Mouse (Mus musculus) forebrain, embryonic 16.5 days (tissue): ENCODE measurements at regions not wholly inside any gene's neighbourhood (a gene's known extent, or its start where the extent isn't known, plus 50 kb on each side); places are given as distances from the start of the nearest gene placed in this dataset.
"Not testable (repeated sequence)": the region's sequence is repeated elsewhere in the genome, so short reads cannot be mapped to it uniquely, and the experiment has no call there.

Experiments
- ATAC-seq: fragments of 200-750 bp; cut with Nextera tagmentation; 2 replicates; pipeline ENCODE4 v1.8.0; 2017; ENCODE audit warnings: mild to moderate bottlenecking, moderate library complexity
- H3K27ac ChIP-seq: fragments of 300-500 bp; sonication (generic); 2 replicates; pipeline ENCODE4 v1.5.1; 2014; ENCODE audit warnings: low read length, control low read depth
- H3K27me3 ChIP-seq: fragments of 300-500 bp; sonication (generic); replicated peaks from 2 replicates; pipeline ENCODE4 v1.6.1; 2014; ENCODE audit warnings: low read length; ENCODE audit not compliant: control insufficient read depth, insufficient read depth
- H3K36me3 ChIP-seq: fragments of 300-500 bp; sonication (generic); 2 replicates; pipeline ENCODE4 v1.6.1; 2014; ENCODE audit not compliant: control insufficient read depth, insufficient read depth
- H3K4me1 ChIP-seq: fragments of 300-500 bp; sonication (generic); replicated peaks from 2 replicates; pipeline ENCODE4 v1.6.1; 2014; ENCODE audit warnings: low read length; ENCODE audit not compliant: control insufficient read depth, insufficient read depth
- H3K4me2 ChIP-seq: fragments of 300-500 bp; sonication (generic); 2 replicates; pipeline ENCODE4 v1.6.1; 2014; ENCODE audit warnings: mild to moderate bottlenecking, low read length, control low read depth
- H3K4me3 ChIP-seq: fragments of 300-500 bp; sonication (generic); replicated peaks from 2 replicates; pipeline ENCODE4 v1.5.1; 2014; ENCODE audit warnings: mild to moderate bottlenecking, low read length, control low read depth
- H3K9ac ChIP-seq: fragments of 300-500 bp; sonication (generic); replicated peaks from 2 replicates; pipeline ENCODE4 v1.6.1; 2014; ENCODE audit warnings: low read depth, low read length, control low read depth
- H3K9me3 ChIP-seq: fragments of 300-500 bp; sonication (generic); 2 replicates; pipeline ENCODE4 v1.6.1; 2016; ENCODE audit warnings: low read length; ENCODE audit not compliant: control insufficient read depth
- WGBS: fragments of 180-500 bp; shearing (Covaris S2); extraction: QIAGEN DNeasy Blood & Tissue Kit; methylation state at CpG from one replicate; pipeline ENCODE4 v1.1.7; 2014; 5-methylcytosine and 5-hydroxymethylcytosine counted together

GRCm38 (mm10) chr2:96063571-96063970 is 254.4 kb upstream of the Lrrc4c start:
- 34% methylated on average over 3 of the region's 3 CpGs for WGBS
- H3K4me2 ChIP-seq: no peak overlapping the region

GRCm38 (mm10) chr2:96108451-96108850 is 209.5 kb upstream of the Lrrc4c start:
- not testable (repeated sequence) for ATAC-seq, H3K4me1 ChIP-seq, H3K9ac ChIP-seq, H3K4me2 ChIP-seq, H3K4me3 ChIP-seq, H3K27ac ChIP-seq, H3K27me3 ChIP-seq, H3K9me3 ChIP-seq, H3K36me3 ChIP-seq
- WGBS: 86% methylated on average over 2 of the region's 2 CpGs

More at GRCm38 (mm10) chr2:96063571-96063970, 254.4 kb upstream of the Lrrc4c start:
- H3K36me3 ChIP-seq: no peaks in the 10 kb centered on the region
- no peaks in the 10 kb centered on the region for H3K9me3 ChIP-seq
- no peaks in the 10 kb centered on the region for H3K4me1 ChIP-seq
- ATAC-seq: no peak
- H3K9ac ChIP-seq: no peak overlapping the region
- H3K27me3 ChIP-seq: no peaks in the 10 kb centered on the region
- no peak overlapping the region for H3K27ac ChIP-seq
- no peak overlapping the region for H3K4me3 ChIP-seq

GRCm38 (mm10) chr2:96120081-96120480 is 197.9 kb upstream of the Lrrc4c start:
- Histone ChIP-seq H3K36me3 (no peaks in the 10 kb centered on the region), H3K4me2 (no peak overlapping the region), H3K9me3 (no peaks in the 10 kb centered on the region), H3K27ac (no peak overlapping the region), H3K4me3 (no peak overlapping the region), H3K9ac (no peak overlapping the region), H3K27me3 (no peaks in the 10 kb centered on the region), H3K4me1 (no peaks in the 10 kb centered on the region)
- no peak for ATAC-seq
- WGBS: 74% methylated on average over 5 of the region's 5 CpGs

- ATAC-seq: no peak
- H3K4me1 ChIP-seq: no peaks in the 10 kb centered on the region
- no peak overlapping the region for H3K9ac ChIP-seq
Measured at GRCm38 (mm10) chr2:96138570-96138969, 179.4 kb upstream of the Lrrc4c start.

GRCm38 (mm10) chr2:96155295-96155694 is 162.7 kb upstream of the Lrrc4c start:
- no peaks in the 10 kb centered on the region for H3K27me3 ChIP-seq
- no peak overlapping the region for H3K4me2 ChIP-seq
- no peak overlapping the region for H3K9ac ChIP-seq
- no peaks in the 10 kb centered on the region for H3K4me1 ChIP-seq
- H3K36me3 ChIP-seq: no peaks in the 10 kb centered on the region
- no peak overlapping the region for H3K4me3 ChIP-seq
- no peak overlapping the region for H3K27ac ChIP-seq
- ATAC-seq: no peak
- 80% methylated on average over 2 of the region's 2 CpGs for WGBS
- no peaks in the 10 kb centered on the region for H3K9me3 ChIP-seq

More at GRCm38 (mm10) chr2:96138570-96138969, 179.4 kb upstream of the Lrrc4c start:
- Histone ChIP-seq H3K4me2 (no peak overlapping the region), H3K27me3 (no peaks in the 10 kb centered on the region), H3K27ac (no peak overlapping the region), H3K4me3 (no peak overlapping the region), H3K36me3 (no peaks in the 10 kb centered on the region), H3K9me3 (no peaks in the 10 kb centered on the region)

- no peaks in the 10 kb centered on the region for H3K9me3 ChIP-seq
- no peaks in the 10 kb centered on the region for H3K27me3 ChIP-seq
- H3K4me3 ChIP-seq: no peak overlapping the region
- WGBS: 71% methylated on average over 4 of the region's 4 CpGs
- H3K9ac ChIP-seq: no peak overlapping the region
- H3K4me1 ChIP-seq: no peaks in the 10 kb centered on the region
- H3K27ac ChIP-seq: no peak overlapping the region
- H3K36me3 ChIP-seq: no peaks in the 10 kb centered on the region
- H3K4me2 ChIP-seq: no peak overlapping the region
- peak; percentile 18; the same call in 1 of the 2 replicates for ATAC-seq
Measured at GRCm38 (mm10) chr2:96166624-96167023, 151.3 kb upstream of the Lrrc4c start.
